In the genomic region with DNA sequence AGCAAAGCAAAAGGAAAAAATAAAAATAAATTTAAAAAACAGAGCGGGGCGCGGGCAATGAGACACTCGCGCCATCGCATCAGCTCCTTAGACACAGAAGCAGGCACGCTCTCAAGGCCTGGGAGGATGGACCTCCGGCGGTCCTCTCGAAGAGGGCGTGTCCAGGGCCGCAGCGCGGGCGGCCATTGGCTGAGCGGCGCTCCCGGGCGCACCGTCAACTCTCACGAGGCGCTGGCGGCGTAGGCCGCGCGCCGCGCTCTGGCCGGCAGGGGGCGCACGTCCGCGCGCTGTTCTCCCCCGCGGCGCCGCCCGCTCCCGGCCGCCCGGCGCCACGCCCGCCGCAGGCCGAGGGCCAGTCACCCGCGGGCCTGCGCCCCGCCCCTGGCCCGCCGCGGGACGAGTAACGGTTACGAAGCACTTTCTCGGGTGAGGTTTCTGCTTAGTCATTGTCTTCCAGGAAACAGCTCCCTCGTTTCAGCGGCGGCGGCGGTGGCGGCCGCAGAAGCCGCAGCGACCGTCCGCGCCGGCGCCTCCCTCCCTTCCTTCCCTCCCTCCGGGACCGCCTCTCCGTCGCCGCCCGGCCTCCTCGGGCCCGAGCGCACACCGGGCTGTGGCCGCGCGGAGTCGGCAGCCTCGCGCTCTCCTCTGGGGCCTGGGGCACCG, we compare ENCODE assay signal across 8 mouse cellular contexts. TPM values are rescaled to one million over a fixed set of nuclear protein-coding genes. Genes with fewer than 3 reads are reported as not detected.
DNase-seq lines count a peak whose midpoint lies in the region; ATAC-seq lines count a peak whose summit lies in the region.

A gene (plus strand): TSS at position 343 of the 663 bp plus-strand sequence.

- ATAC-seq in inflammation-experienced regulatory T-cells, adult 6 months, result peak; percentile 99
- peak; percentile 74 for ATAC-seq in megakaryocyte-erythroid progenitor cell, adult 5-6 weeks (replicated peaks; ENCODE audit: low FRiP score, low TSS enrichment, poor library complexity, severe bottlenecking)

- intact Hi-C loops in gastrocnemius, postnatal 14 days (cut with DNase I; ENCODE audit: low total_unique reads), result no loop called here
- intact Hi-C loops in left cerebral cortex, postnatal 10 days (cut with DNase I), result loop anchor here (10.0 kb wide), 2 partner anchors 281 to 361 kb away; no protein-coding TSS in a partner anchor

- DNase-seq in adipocyte (ENCODE audit: low spot score), result peak; percentile 90
- DNase-seq in embryo, embryonic 10 days (ENCODE audit: low spot score), result peak; percentile 96
- DNase-seq in gastrocnemius, postnatal 14 days, result peak; percentile 93
- peak; percentile 91 to 96 for DNase-seq in left cerebral cortex, postnatal 10 days (ENCODE audit: extremely low spot score in 1 of 2, low spot score in 2 of 2)
- DNase-seq in right cerebral cortex, postnatal 25 days, result peak; percentile 93
- peak; percentile 91 to 94 for DNase-seq in urinary bladder, postnatal 4 days (ENCODE audit: low spot score in 2 of 2)

RNA-seq across cellular contexts. Expression of the gene that starts here (rescaled TPM):
- total RNA-seq in gastrocnemius, postnatal 14 days (2021), result 10 to 100 TPM; 22.7 to 28.7 TPM
- polyA plus RNA-seq in inflammation-experienced regulatory T-cells, adult 6 months (2017; shearing (Covaris generic)), result 10 to 100 TPM in 1 of 3 experiments, 1 to 10 TPM in 2; 5.8 to 10.5 (median 9.3) TPM
- total RNA-seq in left cerebral cortex, postnatal 10 days (2021), result 10 to 100 TPM; 54.2 to 59.2 TPM
- 293 and 359 TPM in 2 replicates for total RNA-seq in megakaryocyte-erythroid progenitor cell, adult 5-6 weeks (2014; fragmentation: Nextera tagmentation)
- 158 and 161 TPM in 2 replicates for total RNA-seq in megakaryocyte-erythroid progenitor cell, adult 5-6 weeks (2017)

Comparison
In these comparisons a context has a peak if more than half of its experiments do, and no peak if none do; other contexts are left out.
1. Peak in every context shown above with its lines: DNase-seq and ATAC-seq.